Mouse (Mus musculus): ENCODE measurements at regions not wholly inside any gene's neighbourhood (a gene's known extent, or its start where the extent isn't known, plus 50 kb on each side); places are given as distances from the start of the nearest gene placed in this dataset.

DNA sequence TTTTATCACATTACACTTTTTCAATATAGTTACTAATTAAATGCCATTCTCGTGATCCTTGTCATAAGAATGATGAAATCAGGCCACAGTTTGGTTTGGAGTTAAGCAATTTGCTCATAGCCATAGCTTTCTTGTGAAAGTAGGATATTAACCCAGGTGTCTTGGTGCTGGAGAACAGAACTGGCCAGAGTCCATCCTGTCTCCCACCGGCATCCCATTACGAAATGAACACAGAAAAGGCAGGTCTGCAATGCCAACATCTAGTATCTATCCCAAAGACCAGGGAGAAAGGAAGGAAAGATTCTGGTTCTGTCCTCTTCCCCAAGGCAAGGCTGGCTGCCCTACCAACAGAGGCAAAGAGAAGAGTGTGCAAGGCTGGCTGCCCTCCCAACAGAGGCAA lies 61.6 kb upstream of the Avpr1a start:
- DNase-seq (ENCODE audit: low read depth in 3 of 3, low spot score in 3 of 3) (peak in 1 of 3 experiments; percentile 5), ATAC-seq (ENCODE audit: insufficient read depth) (no peak)
- Histone ChIP-seq H3K27ac (no peak overlapping the region), H3K4me1 (replicated peaks; ENCODE audit: control insufficient read depth in 2 of 2, insufficient read depth in 2 of 2, low read length in 1 of 2) (no peaks in the 10 kb centered on the region), H3K36me3 (replicated peaks; ENCODE audit: control insufficient read depth, insufficient read depth, low read depth) (no peaks in the 10 kb centered on the region), H3K27me3 (ENCODE audit: control insufficient read depth, insufficient read depth, low read length) (no peaks in the 10 kb centered on the region), H3K9me3 (ENCODE audit: control insufficient read depth, low read length) (no peaks in the 10 kb centered on the region), H3K4me3 (ENCODE audit: insufficient read depth in 1 of 2, low read depth in 2 of 2, low read length in 2 of 2) (no peak overlapping the region), H3K9ac (replicated peaks) (no peak overlapping the region), H3K4me2 (ENCODE audit: low read depth) (peak overlapping the region; percentile 20; the same call in 1 of the 2 replicates)
- 47% methylated on average over 3 of the region's 3 CpGs for WGBS (ENCODE audit: insufficient replicate concordance)
- TF ChIP-seq CTCF (IDR thresholded peaks at IDR 0.05; ENCODE audit: low read depth) (no peak), EP300 (IDR thresholded peaks at IDR 0.05; ENCODE audit: low read depth) (no peak)

DNA sequence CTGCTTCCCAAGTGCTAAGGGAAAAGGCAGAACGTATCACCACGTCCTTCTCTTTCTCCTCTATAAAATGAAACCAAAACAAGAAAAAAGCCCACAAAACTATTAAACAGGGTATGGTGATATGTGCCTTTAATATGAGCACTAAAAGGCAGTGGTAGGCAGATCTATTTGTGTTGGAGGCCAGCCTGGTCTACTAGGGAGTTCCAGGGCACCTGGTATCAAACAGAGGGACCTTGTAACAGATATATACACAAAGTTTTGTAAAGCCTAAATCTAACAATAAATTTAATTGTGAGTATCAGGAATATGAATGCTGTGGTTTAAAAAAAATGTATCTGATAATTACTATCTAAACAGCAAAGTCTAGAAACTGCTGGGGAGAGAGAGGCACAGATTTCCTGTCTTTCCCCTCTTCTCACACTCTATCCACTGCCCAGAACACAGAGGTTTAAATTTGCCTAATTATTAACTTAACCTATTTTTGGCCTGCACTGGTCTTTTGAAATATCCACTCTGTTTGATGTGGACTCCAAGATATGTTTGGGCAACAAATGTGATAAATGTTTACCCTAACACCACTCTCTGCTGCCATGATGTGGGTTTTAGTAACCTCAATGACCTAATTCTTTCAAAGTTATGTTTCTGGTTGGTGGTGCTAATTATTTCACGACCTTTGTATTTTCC lies 68.5 kb upstream of the Avpr1a start:
- H3K4me2 ChIP-seq (ENCODE audit: low read depth): no peak overlapping the region
- H3K36me3 ChIP-seq (replicated peaks; ENCODE audit: control insufficient read depth, insufficient read depth, low read depth): no peaks in the 10 kb centered on the region
- H3K9ac ChIP-seq (replicated peaks): no peak overlapping the region
- H3K9me3 ChIP-seq (ENCODE audit: control insufficient read depth, low read length): no peaks in the 10 kb centered on the region
- TF ChIP-seq CTCF (IDR thresholded peaks at IDR 0.05; ENCODE audit: low read depth) (no peak), EP300 (IDR thresholded peaks at IDR 0.05; ENCODE audit: low read depth) (no peak)
- H3K4me1 ChIP-seq (replicated peaks; ENCODE audit: control insufficient read depth in 2 of 2, insufficient read depth in 2 of 2, low read length in 1 of 2): no peaks in the 10 kb centered on the region; a peak in 1 of 4 replicates
- ATAC-seq (ENCODE audit: insufficient read depth) (peak; percentile 56; the same call in 1 of the 2 replicates), DNase-seq (ENCODE audit: low read depth in 3 of 3, low spot score in 3 of 3) (peak; percentile 7 to 13 (median 10))
- H3K27me3 ChIP-seq (ENCODE audit: control insufficient read depth, insufficient read depth, low read length): no peaks in the 10 kb centered on the region
- H3K4me3 ChIP-seq (ENCODE audit: insufficient read depth in 1 of 2, low read depth in 2 of 2, low read length in 2 of 2): no peak overlapping the region
- H3K27ac ChIP-seq: no peak overlapping the region
- 51% methylated on average over 3 of the region's 3 CpGs for WGBS (ENCODE audit: insufficient replicate concordance)

DNA sequence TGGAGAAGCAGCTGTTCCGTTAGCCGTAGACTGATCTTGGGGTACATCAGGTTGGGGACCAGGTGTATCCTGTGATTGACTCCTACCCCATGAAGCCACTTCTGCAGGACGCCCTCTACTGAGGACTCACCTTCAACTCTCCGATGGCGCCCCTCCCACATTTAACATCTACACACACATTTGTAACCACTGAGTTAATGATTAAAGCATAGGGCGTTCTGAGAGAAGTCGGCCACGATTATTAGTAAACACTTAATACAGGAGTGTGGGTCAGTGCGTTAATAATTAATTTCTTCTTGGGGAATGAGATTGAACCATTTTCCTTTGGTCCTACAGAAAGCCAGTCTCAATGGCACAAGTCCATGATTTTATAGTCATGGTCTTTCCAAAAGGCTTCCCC lies 105.0 kb upstream of the Avpr1a start:
- no peaks in the 10 kb centered on the region for H3K27me3 ChIP-seq (ENCODE audit: control insufficient read depth, insufficient read depth, low read length)
- no peak for DNase-seq (ENCODE audit: low read depth in 3 of 3, low spot score in 3 of 3)
- H3K9ac ChIP-seq (replicated peaks): no peak overlapping the region
- WGBS (ENCODE audit: insufficient replicate concordance): 66% methylated on average over 9 of the region's 9 CpGs
- no peak for ATAC-seq (ENCODE audit: insufficient read depth)
- no peaks in the 10 kb centered on the region for H3K36me3 ChIP-seq (replicated peaks; ENCODE audit: control insufficient read depth, insufficient read depth, low read depth)
- no peak overlapping the region for H3K27ac ChIP-seq
- H3K4me3 ChIP-seq (ENCODE audit: insufficient read depth in 1 of 2, low read depth in 2 of 2, low read length in 2 of 2): no peak overlapping the region
- H3K4me1 ChIP-seq (replicated peaks; ENCODE audit: control insufficient read depth in 2 of 2, insufficient read depth in 2 of 2, low read length in 1 of 2): no peaks in the 10 kb centered on the region
- TF ChIP-seq EP300 (IDR thresholded peaks at IDR 0.05; ENCODE audit: low read depth) (no peak), CTCF (IDR thresholded peaks at IDR 0.05; ENCODE audit: low read depth) (no peak)
- no peak overlapping the region for H3K4me2 ChIP-seq (ENCODE audit: low read depth)
- no peaks in the 10 kb centered on the region for H3K9me3 ChIP-seq (ENCODE audit: control insufficient read depth, low read length)

DNA sequence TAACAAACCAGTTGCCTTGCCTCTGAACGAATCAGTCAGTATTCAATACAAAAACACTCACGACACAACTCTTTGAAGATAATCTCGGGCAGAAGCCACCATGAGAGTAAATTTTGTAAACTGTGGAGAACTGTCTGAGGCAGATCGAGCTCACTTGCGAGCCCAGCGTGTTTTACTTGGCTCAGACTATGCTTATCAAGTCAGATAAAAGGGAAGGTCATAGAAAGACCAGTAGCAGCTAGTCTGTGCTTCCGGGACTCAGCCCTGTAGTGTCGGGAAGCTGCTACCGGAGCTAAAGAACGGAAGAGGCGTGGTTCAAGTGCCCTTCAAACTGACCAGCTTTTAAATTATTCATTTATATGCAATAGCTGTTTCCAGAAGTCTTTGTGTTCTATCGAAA lies 105.9 kb upstream of the Avpr1a start:
- H3K4me3 ChIP-seq (ENCODE audit: insufficient read depth in 1 of 2, low read depth in 2 of 2, low read length in 2 of 2): no peak overlapping the region
- H3K4me2 ChIP-seq (ENCODE audit: low read depth): no peak overlapping the region
- 62% methylated on average over 12 of the region's 12 CpGs for WGBS (ENCODE audit: insufficient replicate concordance)
- ATAC-seq (ENCODE audit: insufficient read depth) (no peak), DNase-seq (ENCODE audit: low read depth in 3 of 3, low spot score in 3 of 3) (no peak)
- no peaks in the 10 kb centered on the region for H3K36me3 ChIP-seq (replicated peaks; ENCODE audit: control insufficient read depth, insufficient read depth, low read depth)
- no peak overlapping the region for H3K9ac ChIP-seq (replicated peaks)
- H3K4me1 ChIP-seq (replicated peaks; ENCODE audit: control insufficient read depth in 2 of 2, insufficient read depth in 2 of 2, low read length in 1 of 2): no peaks in the 10 kb centered on the region
- no peak overlapping the region for H3K27ac ChIP-seq
- no peaks in the 10 kb centered on the region for H3K27me3 ChIP-seq (ENCODE audit: control insufficient read depth, insufficient read depth, low read length)
- TF ChIP-seq CTCF (IDR thresholded peaks at IDR 0.05; ENCODE audit: low read depth): no peak
- H3K9me3 ChIP-seq (ENCODE audit: control insufficient read depth, low read length): no peaks in the 10 kb centered on the region

DNA sequence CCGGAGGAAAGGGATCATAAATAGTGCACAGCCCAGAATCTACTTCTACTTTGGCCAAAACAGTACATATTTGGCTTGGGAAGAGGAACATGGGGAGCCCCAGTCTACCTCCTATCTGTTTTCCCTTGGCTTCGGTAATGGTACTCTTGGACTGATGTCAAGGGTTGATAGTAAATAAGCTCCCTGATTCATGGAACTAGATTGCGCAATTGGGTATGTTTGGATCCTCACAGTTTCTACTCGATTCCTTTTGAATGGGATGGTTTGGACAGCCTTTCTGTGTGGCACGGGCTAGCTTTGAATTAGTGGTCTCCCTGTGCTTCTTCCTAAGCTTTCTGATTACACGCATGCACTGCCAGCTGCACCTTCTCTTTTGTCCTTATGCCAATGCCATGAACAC lies 121.4 kb upstream of the Avpr1a start:
- WGBS (ENCODE audit: insufficient replicate concordance): 64% methylated on average over 6 of the region's 6 CpGs
- DNase-seq (ENCODE audit: low read depth in 3 of 3, low spot score in 3 of 3) (no peak), ATAC-seq (ENCODE audit: insufficient read depth) (no peak)
- Histone ChIP-seq H3K4me2 (ENCODE audit: low read depth) (no peak overlapping the region), H3K4me3 (ENCODE audit: insufficient read depth in 1 of 2, low read depth in 2 of 2, low read length in 2 of 2) (no peak overlapping the region), H3K27me3 (ENCODE audit: control insufficient read depth, insufficient read depth, low read length) (no peaks in the 10 kb centered on the region), H3K4me1 (replicated peaks; ENCODE audit: control insufficient read depth in 2 of 2, insufficient read depth in 2 of 2, low read length in 1 of 2) (no peaks in the 10 kb centered on the region), H3K9me3 (ENCODE audit: control insufficient read depth, low read length) (no peaks in the 10 kb centered on the region), H3K36me3 (replicated peaks; ENCODE audit: control insufficient read depth, insufficient read depth, low read depth) (no peaks in the 10 kb centered on the region), H3K27ac (no peak overlapping the region), H3K9ac (replicated peaks) (no peak overlapping the region)
- TF ChIP-seq EP300 (IDR thresholded peaks at IDR 0.05; ENCODE audit: low read depth) (no peak), CTCF (IDR thresholded peaks at IDR 0.05; ENCODE audit: low read depth) (no peak)

Measured in liver, embryonic 14.5 days (tissue).